Mouse (Mus musculus) liver, adult 2 months (tissue): ENCODE data around the gene Gm13030. TPM values are rescaled to one million over a fixed set of nuclear protein-coding genes. Genes with fewer than 3 reads are reported as not detected.

Experiments used
- DNase-seq: peaks from one replicate; pipeline ENCODE4 v3.0.0-alpha.2; 2011; ENCODE audit warnings: low read depth, low spot score; ENCODE audit errors: extremely low read depth
- H3K27ac ChIP-seq: fragments of 200-500 bp; replicated peaks from 2 replicates; pipeline ENCODE4 v1.5.1; 2012; ENCODE audit warnings: low read depth, mild to moderate bottlenecking, control low read depth, inconsistent platforms, low read length; ENCODE audit not compliant: insufficient read depth
- H3K27me3 ChIP-seq: fragments of 200-500 bp; 2 replicates; pipeline ENCODE4 v1.6.1; 2012; ENCODE audit warnings: mild to moderate bottlenecking, moderate library complexity, low read length, inconsistent platforms; ENCODE audit not compliant: control insufficient read depth, insufficient read depth
- H3K36me3 ChIP-seq: fragments of 200-500 bp; 2 replicates; pipeline ENCODE4 v1.6.1; 2012; ENCODE audit warnings: low read length, inconsistent platforms; ENCODE audit not compliant: control insufficient read depth, insufficient read depth
- H3K4me1 ChIP-seq: fragments of 200-500 bp; 2 replicates; pipeline ENCODE4 v1.6.1; 2011; ENCODE audit warnings: low read length; ENCODE audit not compliant: control insufficient read depth, insufficient read depth
- H3K4me3 ChIP-seq: fragments of 200-500 bp; 2 replicates; pipeline ENCODE4 v1.5.1; 2011; ENCODE audit warnings: low read depth, mild to moderate bottlenecking, control low read depth, low read length, moderate library complexity; ENCODE audit not compliant: insufficient read depth
- H3K79me2 ChIP-seq: fragments of 200-500 bp; 2 replicates; pipeline ENCODE4 v1.6.1; 2012; ENCODE audit warnings: inconsistent platforms, mild to moderate bottlenecking, low read length, moderate library complexity; ENCODE audit not compliant: control insufficient read depth, insufficient read depth
- H3K9ac ChIP-seq: fragments of 200-500 bp; 2 replicates; pipeline ENCODE4 v1.6.1; 2012; ENCODE audit warnings: low read depth, mild to moderate bottlenecking, control low read depth, inconsistent platforms, low read length
- CTCF ChIP-seq: fragments of 200-500 bp; IDR thresholded peaks from 2 replicates; pipeline ENCODE4 v1.5.1; 2011; ENCODE audit warnings: low read depth, low read length, control low read depth
- POLR2A ChIP-seq: fragments of 200-500 bp; IDR thresholded peaks from 2 replicates; pipeline ENCODE4 v1.6.1; 2011; ENCODE audit warnings: low read length, control low read depth; ENCODE audit not compliant: insufficient read depth; ENCODE audit errors: extremely low read depth
- WGBS: fragments of 180-500 bp; shearing (Covaris S2); methylation state at CpG from one replicate; pipeline ENCODE4 v1.1.7; 2018; 5-methylcytosine and 5-hydroxymethylcytosine counted together
- polyA plus RNA-seq: library from polyadenylated mRNA; depleted of rRNA; stranded (reverse); fragments of >200 nt; gene quantifications from 2 replicates; pipeline ENCODE4 v1.2.3, GENCODE M21; 2012; rRNA removed
- total RNA-seq: library from RNA; depleted of rRNA; stranded (reverse); fragments of >200 nt; gene quantifications from 2 replicates; pipeline ENCODE4 v1.2.3, GENCODE M21; 2014; rRNA removed

Gm13030 gene
- not detected in 2 replicates for total RNA-seq
- polyA plus RNA-seq = not detected in 2 replicates

DNA sequence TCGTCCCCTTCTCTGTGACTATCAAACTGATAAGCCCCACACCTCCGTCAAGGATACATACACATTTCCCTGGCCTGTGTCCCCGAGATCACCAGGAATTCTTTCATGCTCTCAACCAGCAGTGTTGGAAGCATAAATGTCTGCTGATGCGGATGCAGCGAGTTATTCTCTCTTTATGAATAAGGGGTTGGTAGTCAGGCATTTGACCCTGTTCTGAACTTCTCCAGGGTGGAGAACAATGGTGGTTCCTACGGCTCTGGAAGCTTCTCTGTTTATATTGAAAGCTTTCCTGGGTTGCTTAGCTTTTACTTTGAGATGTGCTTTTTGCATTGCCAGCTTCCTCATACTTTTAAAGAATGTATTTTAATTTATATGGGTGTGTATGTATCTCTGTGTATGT is at the start of gene Gm13030:
Gene Gm13030 (minus strand): TSS at position 101 of the 400 bp plus-strand sequence.
- 86% methylated on average over 6 of the region's 6 CpGs for WGBS
- TF ChIP-seq CTCF (no peak), POLR2A (no peak)

GRCm38 (mm10) chr4:138922131-138922459 is 48.3 kb upstream of the Gm13030 start:
- Histone ChIP-seq H3K27ac (no peak overlapping the region), H3K36me3 (no peaks in the 10 kb centered on the region), H3K79me2 (no peaks in the 10 kb centered on the region), H3K27me3 (no peaks in the 10 kb centered on the region), H3K4me3 (no peak overlapping the region), H3K4me1 (peaks cover 5% of the 10 kb centered on the region), H3K9ac (no peak overlapping the region)
- WGBS = 2% methylated on average over 11 of the region's 11 CpGs
- peak; percentile 100 for TF ChIP-seq CTCF
- TF ChIP-seq POLR2A = no peak
- DNase-seq = peak; percentile 76

More for the DNA sequence above, at the start of gene Gm13030:
- no peak within 1 kb of the TSS for H3K4me3 ChIP-seq
- H3K27me3 ChIP-seq = no peaks in the 10 kb centered on the region
- DNase-seq = no peak
- no peaks in the 10 kb centered on the region for H3K36me3 ChIP-seq
- no peaks in the 10 kb centered on the region for H3K4me1 ChIP-seq
- no peaks in the 10 kb centered on the region for H3K79me2 ChIP-seq
- no peak within 1 kb of the TSS for H3K27ac ChIP-seq
- H3K9ac ChIP-seq = no peak within 1 kb of the TSS

DNA sequence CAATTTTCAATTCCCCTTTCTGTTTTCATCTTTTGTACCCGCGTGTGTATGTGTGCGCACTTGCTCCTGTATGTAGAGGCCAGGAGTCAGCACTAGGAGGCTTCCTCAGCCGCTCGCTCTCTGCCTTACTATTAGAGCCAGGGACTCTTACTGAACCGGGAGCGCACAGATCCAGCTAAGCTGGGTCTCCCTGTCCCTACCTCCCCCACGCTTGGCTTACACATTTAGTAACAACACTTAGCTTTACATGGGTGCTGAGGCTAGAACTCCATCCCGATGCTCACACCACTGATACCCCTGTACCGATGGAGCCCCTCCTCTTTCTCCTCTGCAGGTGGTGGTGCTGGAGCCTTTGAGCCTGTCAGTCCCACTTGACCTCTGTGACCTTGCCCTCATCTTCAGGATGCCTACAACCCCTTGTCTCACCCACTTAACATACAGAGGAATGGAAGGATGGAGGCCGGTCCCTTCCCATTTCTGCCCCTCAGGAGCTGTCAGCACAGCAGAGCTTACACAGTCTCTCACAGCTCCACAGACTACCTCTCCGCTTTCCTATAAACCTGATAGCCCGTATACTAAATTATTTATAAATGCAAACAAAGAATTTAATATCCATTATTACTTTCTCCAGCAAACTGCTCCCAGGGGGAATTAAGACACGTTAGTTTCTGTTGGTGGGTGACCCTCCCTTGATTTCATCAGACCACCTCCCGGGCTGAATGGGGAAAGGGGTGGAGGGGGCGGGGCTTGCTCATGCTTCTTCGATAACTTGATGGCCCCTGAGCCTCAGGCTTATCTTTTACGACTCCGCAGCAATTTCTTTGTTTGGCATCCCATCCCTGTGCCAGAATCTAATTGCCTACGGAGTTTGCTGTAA is 47.7 kb upstream of the Gm13030 start:
- Histone ChIP-seq H3K27me3 (no peaks in the 10 kb centered on the region), H3K9ac (no peak overlapping the region), H3K79me2 (no peaks in the 10 kb centered on the region), H3K4me1 (peaks cover 5% of the 10 kb centered on the region), H3K4me3 (no peak overlapping the region), H3K36me3 (no peaks in the 10 kb centered on the region), H3K27ac (no peak overlapping the region)
- DNase-seq = no peak
- WGBS = 35% methylated on average over 20 of the region's 20 CpGs
- TF ChIP-seq POLR2A (no peak), CTCF (no peak)

- no peak overlapping the region for H3K4me3 ChIP-seq
- no peaks in the 10 kb centered on the region for H3K36me3 ChIP-seq
- WGBS = 87% methylated on average over 9 of the region's 9 CpGs
- TF ChIP-seq CTCF = no peak; the same call in 1 of the 2 replicates
- no peak for TF ChIP-seq POLR2A
- H3K27ac ChIP-seq = no peak overlapping the region
- no peak overlapping the region for H3K9ac ChIP-seq
- 0 out of 2 replicates have a peak, but pooled peaks cover 3% of the 10 kb centered on the region for H3K79me2 ChIP-seq
- no peak for DNase-seq
- H3K4me1 ChIP-seq = peaks cover 9% of the 10 kb centered on the region
- no peaks in the 10 kb centered on the region for H3K27me3 ChIP-seq
These were observed 43.5 kb upstream of the Gm13030 start for GRCm38 (mm10) chr4:138917282-138917681.

- Histone ChIP-seq H3K27ac (peak within 1 kb of the TSS; percentile 43), H3K4me3 (peak within 1 kb of the TSS; percentile 77), H3K79me2 (peaks cover 11% of the 10 kb centered on the region; the same call in 1 of the 2 replicates), H3K36me3 (no peaks in the 10 kb centered on the region), H3K27me3 (no peaks in the 10 kb centered on the region), H3K9ac (peak within 1 kb of the TSS; percentile 81), H3K4me1 (peaks cover 5% of the 10 kb centered on the region)
- WGBS = under 1% methylated on average over 39 of the region's 39 CpGs
- peak; percentile 70; the same call in 1 of the 2 replicates for TF ChIP-seq POLR2A
- peak; percentile 86 for TF ChIP-seq CTCF
- DNase-seq = peak; percentile 75
These were observed 40.0 kb upstream of the Gm13030 start, which contains the start of gene Otud3 for GRCm38 (mm10) chr4:138913797-138914196. Gene Otud3, minus strand, starts transcription at chr4:138913945.
